Mouse (Mus musculus) stomach, embryonic 14.5 days (tissue): ENCODE measurements around the gene Katna1. TPM values are rescaled to one million over a fixed set of nuclear protein-coding genes. Genes with fewer than 3 reads are reported as not detected.
A peak's percentile ranks its signal among the peaks of the same experiment; 100 is the strongest.
"Not testable (repeated sequence)": the region's sequence is repeated elsewhere in the genome, so short reads cannot be mapped to it uniquely, and the experiment has no call there.

ENCODE experiments used
- ATAC-seq: fragments of 200-750 bp; cut with Nextera tagmentation; 2 replicates; pipeline ENCODE4 v1.8.0; 2017; ENCODE audit warnings: low read depth, moderate TSS enrichment; ENCODE audit not compliant: insufficient number of reproducible peaks, insufficient read depth, low FRiP score
- H3K27ac ChIP-seq: fragments of 300-500 bp; sonication (generic); 2 replicates; pipeline ENCODE4 v1.5.1; 2014; ENCODE audit warnings: mild to moderate bottlenecking, low read length, moderate library complexity, mixed read lengths
- H3K27me3 ChIP-seq: fragments of 300-500 bp; sonication (generic); 2 replicates; pipeline ENCODE4 v1.6.1; 2014; ENCODE audit warnings: low read length, control low read depth, mixed read lengths; ENCODE audit not compliant: control insufficient read depth, insufficient read depth
- H3K36me3 ChIP-seq: fragments of 300-500 bp; sonication (generic); 2 replicates; pipeline ENCODE4 v1.6.1; 2014; ENCODE audit warnings: mild to moderate bottlenecking, control low read depth, low read length, moderate library complexity, mixed read lengths; ENCODE audit not compliant: control insufficient read depth, insufficient read depth
- H3K4me1 ChIP-seq: fragments of 300-500 bp; sonication (generic); 2 replicates; pipeline ENCODE4 v1.6.1; 2014; ENCODE audit warnings: low read length, control low read depth, mixed read lengths; ENCODE audit not compliant: control insufficient read depth, insufficient read depth
- H3K4me2 ChIP-seq: fragments of 300-500 bp; sonication (generic); replicated peaks from 2 replicates; pipeline ENCODE4 v1.6.1; 2014; ENCODE audit warnings: low read depth, low read length, control low read depth
- H3K4me3 ChIP-seq: fragments of 300-500 bp; sonication (generic); 2 replicates; pipeline ENCODE4 v1.5.1; 2014; ENCODE audit warnings: low read depth, low read length, control low read depth
- H3K9ac ChIP-seq: fragments of 300-500 bp; sonication (generic); replicated peaks from 2 replicates; pipeline ENCODE4 v1.6.1; 2014; ENCODE audit warnings: low read depth, mild to moderate bottlenecking, control low read depth, low read length, moderate library complexity, mixed read lengths
- H3K9me3 ChIP-seq: fragments of 300-500 bp; sonication (generic); 2 replicates; pipeline ENCODE4 v1.6.1; 2016; ENCODE audit warnings: low read depth, low read length, control low read depth; ENCODE audit not compliant: control insufficient read depth
- WGBS: fragments of 180-500 bp; shearing (Covaris S2); extraction: QIAGEN DNeasy Blood & Tissue Kit; methylation state at CpG from one replicate; pipeline ENCODE4 v1.1.7; 2014; 5-methylcytosine and 5-hydroxymethylcytosine counted together
- polyA plus RNA-seq: library from polyadenylated mRNA; unstranded; fragments of >200 nt; fragmentation: Nextera tagmentation; extraction: Ambion mirVana; gene quantifications from 2 replicates; pipeline ENCODE4 v1.2.1, GENCODE M21; 2014

Katna1 gene
- polyA plus RNA-seq, 1 experiment from 2014 or later: 59.0 TPM

- Histone ChIP-seq H3K9ac (no peak overlapping the region), H3K4me3 (no peak overlapping the region), H3K9me3 (no peaks in the 10 kb centered on the region), H3K27ac (no peak overlapping the region), H3K27me3 (no peaks in the 10 kb centered on the region), H3K4me2 (no peak overlapping the region), H3K4me1 (no peaks in the 10 kb centered on the region), H3K36me3 (peaks cover 59% of the 10 kb centered on the region)
- WGBS: 93% methylated on average over 5 of the region's 5 CpGs
- ATAC-seq: no peak
Observed at GRCm38 (mm10) chr10:7710121-7710520, 15.7 kb upstream of the Katna1 start.

GRCm38 (mm10) chr10:7712506-7712905 lies 13.3 kb upstream of the Katna1 start:
- Histone ChIP-seq H3K4me1 (no peaks in the 10 kb centered on the region), H3K4me2 (no peak overlapping the region), H3K9me3 (no peaks in the 10 kb centered on the region), H3K4me3 (no peak overlapping the region), H3K9ac (no peak overlapping the region), H3K27me3 (no peaks in the 10 kb centered on the region), H3K36me3 (peaks cover 50% of the 10 kb centered on the region), H3K27ac (no peak overlapping the region)
- no peak for ATAC-seq
- WGBS: 91% methylated on average over 13 of the region's 13 CpGs

- Histone ChIP-seq H3K36me3 (peaks cover 44% of the 10 kb centered on the region), H3K4me1 (no peaks in the 10 kb centered on the region), H3K4me3 (no peak overlapping the region), H3K9ac (no peak overlapping the region), H3K9me3 (no peaks in the 10 kb centered on the region), H3K27me3 (no peaks in the 10 kb centered on the region), H3K27ac (no peak overlapping the region), H3K4me2 (no peak overlapping the region)
- ATAC-seq: no peak
- 63% methylated on average over 7 of the region's 7 CpGs for WGBS
Observed at GRCm38 (mm10) chr10:7715056-7715455, 10.7 kb upstream of the Katna1 start.

- H3K4me2 ChIP-seq: peak overlapping the region; percentile 60
- H3K27ac ChIP-seq: no peak overlapping the region; the same call in 1 of the 2 replicates
- peak overlapping the region; percentile 77 for H3K9ac ChIP-seq
- peak overlapping the region; percentile 82 for H3K4me3 ChIP-seq
- 0% methylated on average over 8 of the region's 8 CpGs for WGBS
- no peak for ATAC-seq
- H3K9me3 ChIP-seq: no peaks in the 10 kb centered on the region
- no peaks in the 10 kb centered on the region for H3K27me3 ChIP-seq
- peaks cover 2% of the 10 kb centered on the region; the same call in 1 of the 2 replicates for H3K4me1 ChIP-seq
- no peaks in the 10 kb centered on the region for H3K36me3 ChIP-seq
Observed at GRCm38 (mm10) chr10:7726501-7726812, 657 bp downstream of the Katna1 start.

GRCm38 (mm10) chr10:7727011-7727410 lies 1.2 kb downstream of the Katna1 start:
- Histone ChIP-seq H3K4me2 (peak overlapping the region; percentile 60), H3K4me1 (peaks cover 2% of the 10 kb centered on the region; the same call in 1 of the 2 replicates), H3K4me3 (peak overlapping the region; percentile 82), H3K9me3 (no peaks in the 10 kb centered on the region), H3K27ac (no peak overlapping the region), H3K27me3 (no peaks in the 10 kb centered on the region), H3K9ac (no peak overlapping the region), H3K36me3 (no peaks in the 10 kb centered on the region)
- WGBS: 15% methylated on average over 3 of the region's 3 CpGs
- ATAC-seq: no peak

GRCm38 (mm10) chr10:7731582-7731981 lies 5.8 kb downstream of the Katna1 start:
- Histone ChIP-seq H3K4me2 (no peak overlapping the region), H3K4me3 (no peak overlapping the region), H3K36me3 (no peaks in the 10 kb centered on the region), H3K4me1 (peaks cover 2% of the 10 kb centered on the region; the same call in 1 of the 2 replicates), H3K9ac (no peak overlapping the region), H3K9me3 (no peaks in the 10 kb centered on the region), H3K27me3 (no peaks in the 10 kb centered on the region), H3K27ac (no peak overlapping the region)
- ATAC-seq: no peak

- Histone ChIP-seq H3K27me3 (no peaks in the 10 kb centered on the region), H3K27ac (no peak overlapping the region), H3K9me3 (no peaks in the 10 kb centered on the region), H3K4me1 (no peaks in the 10 kb centered on the region), H3K4me3 (no peak overlapping the region), H3K9ac (no peak overlapping the region), H3K4me2 (no peak overlapping the region), H3K36me3 (peaks cover 11% of the 10 kb centered on the region; the same call in 1 of the 2 replicates)
- ATAC-seq: no peak
Observed at GRCm38 (mm10) chr10:7737122-7737521, 11.3 kb downstream of the Katna1 start.

GRCm38 (mm10) chr10:7737914-7738313 lies 12.1 kb downstream of the Katna1 start:
- 60% methylated on average over 3 of the region's 3 CpGs for WGBS
- Histone ChIP-seq H3K4me3 (no peak overlapping the region), H3K9ac (no peak overlapping the region), H3K27ac (no peak overlapping the region), H3K4me2 (no peak overlapping the region), H3K9me3 (no peaks in the 10 kb centered on the region), H3K4me1 (no peaks in the 10 kb centered on the region), H3K36me3 (peaks cover 16% of the 10 kb centered on the region; the same call in 1 of the 2 replicates), H3K27me3 (no peaks in the 10 kb centered on the region)
- ATAC-seq: no peak

- 89% methylated on average over 6 of the region's 6 CpGs for WGBS
- H3K4me3 ChIP-seq, H3K27ac ChIP-seq, H3K9me3 ChIP-seq, ATAC-seq, H3K4me2 ChIP-seq, H3K4me1 ChIP-seq, H3K27me3 ChIP-seq, H3K9ac ChIP-seq: not testable (repeated sequence)
- peaks cover 40% of the 10 kb centered on the region for H3K36me3 ChIP-seq
Observed at GRCm38 (mm10) chr10:7745528-7745927, 19.7 kb downstream of the Katna1 start.
